Mouse (Mus musculus): Measurements from ENCODE around the gene Ifnl3. TPM values are rescaled to one million over a fixed set of nuclear protein-coding genes. Genes with fewer than 3 reads are reported as not detected.
A peak's percentile ranks its signal among the peaks of the same experiment; 100 is the strongest.
"Not testable (repeated sequence)": the region's sequence is repeated elsewhere in the genome, so short reads cannot be mapped to it uniquely, and the experiment has no call there.

Ifnl3 gene
- not detected in 2 replicates for polyA plus RNA-seq (2016; fragmentation: Nextera tagmentation; extraction: Ambion mirVana)

- not testable (repeated sequence) for ATAC-seq (ENCODE audit: low FRiP score); H3K9ac ChIP-seq
- WGBS, result 72% methylated on average over 5 of the region's 6 CpGs
These were observed at the start of gene Ifnl3 for GRCm38 (mm10) chr7:28522536-28522935. Ifnl3 (plus strand) TSS chr7:28522836.

GRCm38 (mm10) chr7:28476191-28476590 is 46.4 kb upstream of the Ifnl3 start:
- no peaks in the 10 kb centered on the region for H3K9me3 ChIP-seq
- no peak for ATAC-seq (ENCODE audit: low FRiP score)
- no peak overlapping the region for H3K27ac ChIP-seq
- H3K4me1 ChIP-seq, result no peaks in the 10 kb centered on the region
- no peak overlapping the region for H3K4me2 ChIP-seq
- H3K27me3 ChIP-seq, result 0 out of 2 replicates have a peak, but pooled peaks cover 4% of the 10 kb centered on the region
- H3K4me3 ChIP-seq (replicated peaks), result no peak overlapping the region
- H3K9ac ChIP-seq, result no peak overlapping the region
- H3K36me3 ChIP-seq (replicated peaks), result no peaks in the 10 kb centered on the region
- WGBS, result 91% methylated on average over 6 of the region's 6 CpGs

More at GRCm38 (mm10) chr7:28522536-28522935, at the start of gene Ifnl3:
- H3K27me3 ChIP-seq; H3K4me3 ChIP-seq (replicated peaks); H3K4me1 ChIP-seq; H3K4me2 ChIP-seq; H3K27ac ChIP-seq; H3K9me3 ChIP-seq; H3K36me3 ChIP-seq (replicated peaks): not testable (repeated sequence)

GRCm38 (mm10) chr7:28477363-28477762 is 45.3 kb upstream of the Ifnl3 start:
- Histone ChIP-seq H3K4me3 (replicated peaks) (no peak overlapping the region), H3K9ac (no peak overlapping the region), H3K27me3 (0 out of 2 replicates have a peak, but pooled peaks cover 4% of the 10 kb centered on the region), H3K36me3 (replicated peaks) (no peaks in the 10 kb centered on the region), H3K4me1 (no peaks in the 10 kb centered on the region), H3K27ac (no peak overlapping the region), H3K9me3 (no peaks in the 10 kb centered on the region), H3K4me2 (no peak overlapping the region)
- no peak for ATAC-seq (ENCODE audit: low FRiP score)
- 85% methylated on average over 5 of the region's 5 CpGs for WGBS

- Histone ChIP-seq H3K36me3 (replicated peaks) (no peaks in the 10 kb centered on the region), H3K9ac (no peak overlapping the region), H3K4me3 (replicated peaks) (no peak overlapping the region), H3K4me2 (no peak overlapping the region), H3K9me3 (no peaks in the 10 kb centered on the region), H3K27me3 (0 out of 2 replicates have a peak, but pooled peaks cover 2% of the 10 kb centered on the region), H3K27ac (no peak overlapping the region), H3K4me1 (no peaks in the 10 kb centered on the region)
- no peak for ATAC-seq (ENCODE audit: low FRiP score)
- WGBS, result 9% methylated on average over 8 of the region's 8 CpGs
These were observed 43.8 kb upstream of the Ifnl3 start for GRCm38 (mm10) chr7:28478854-28479253.

GRCm38 (mm10) chr7:28482854-28483253 is 39.8 kb upstream of the Ifnl3 start:
- peaks cover 2% of the 10 kb centered on the region; the same call in 1 of the 2 replicates for H3K4me1 ChIP-seq
- 87% methylated on average over 11 of the region's 11 CpGs for WGBS
- ATAC-seq (ENCODE audit: low FRiP score), result no peak
- no peak overlapping the region for H3K27ac ChIP-seq
- no peak overlapping the region for H3K9ac ChIP-seq
- no peaks in the 10 kb centered on the region for H3K36me3 ChIP-seq (replicated peaks)
- peaks cover 17% of the 10 kb centered on the region for H3K27me3 ChIP-seq
- no peaks in the 10 kb centered on the region for H3K9me3 ChIP-seq
- no peak overlapping the region for H3K4me3 ChIP-seq (replicated peaks)
- H3K4me2 ChIP-seq, result no peak overlapping the region

GRCm38 (mm10) chr7:28484192-28484591 is 38.4 kb upstream of the Ifnl3 start:
- H3K4me3 ChIP-seq (replicated peaks), result no peak overlapping the region
- 52% methylated on average over 4 of the region's 4 CpGs for WGBS
- H3K4me1 ChIP-seq, result peaks cover 6% of the 10 kb centered on the region
- H3K4me2 ChIP-seq, result no peak overlapping the region
- H3K27me3 ChIP-seq, result peaks cover 29% of the 10 kb centered on the region
- ATAC-seq (ENCODE audit: low FRiP score), result no peak
- H3K9me3 ChIP-seq, result no peaks in the 10 kb centered on the region
- H3K9ac ChIP-seq, result no peak overlapping the region
- no peaks in the 10 kb centered on the region for H3K36me3 ChIP-seq (replicated peaks)
- no peak overlapping the region for H3K27ac ChIP-seq

- 4% methylated on average over 16 of the region's 16 CpGs for WGBS
These were observed 34.6 kb upstream of the Ifnl3 start for GRCm38 (mm10) chr7:28488030-28488491.

GRCm38 (mm10) chr7:28490410-28490809 is 32.2 kb upstream of the Ifnl3 start:
- ATAC-seq (ENCODE audit: low FRiP score), result no peak
- Histone ChIP-seq H3K36me3 (replicated peaks) (no peaks in the 10 kb centered on the region), H3K9me3 (no peaks in the 10 kb centered on the region), H3K9ac (no peak overlapping the region), H3K4me3 (replicated peaks) (no peak overlapping the region), H3K27me3 (peaks cover 25% of the 10 kb centered on the region), H3K4me1 (peaks cover 13% of the 10 kb centered on the region), H3K4me2 (peak overlapping the region; percentile 21), H3K27ac (no peak overlapping the region)
- WGBS, result 1% methylated on average over 10 of the region's 10 CpGs

More at GRCm38 (mm10) chr7:28488030-28488491, 34.6 kb upstream of the Ifnl3 start:
- Histone ChIP-seq H3K4me2 (peak overlapping the region; percentile 45), H3K9ac (no peak overlapping the region), H3K4me3 (replicated peaks) (peak overlapping the region; percentile 13), H3K36me3 (replicated peaks) (no peaks in the 10 kb centered on the region), H3K4me1 (peaks cover 9% of the 10 kb centered on the region), H3K9me3 (no peaks in the 10 kb centered on the region), H3K27me3 (peaks cover 29% of the 10 kb centered on the region), H3K27ac (no peak overlapping the region)
- no peak for ATAC-seq (ENCODE audit: low FRiP score)

GRCm38 (mm10) chr7:28490903-28491302 is 31.7 kb upstream of the Ifnl3 start:
- WGBS, result 31% methylated on average over 13 of the region's 14 CpGs
- Histone ChIP-seq H3K4me1 (peaks cover 13% of the 10 kb centered on the region), H3K36me3 (replicated peaks) (no peaks in the 10 kb centered on the region), H3K4me2 (peak overlapping the region; percentile 21; the same call in 1 of the 2 replicates), H3K27me3 (peaks cover 22% of the 10 kb centered on the region), H3K4me3 (replicated peaks) (no peak overlapping the region), H3K9me3 (no peaks in the 10 kb centered on the region), H3K27ac (no peak overlapping the region), H3K9ac (no peak overlapping the region)
- no peak for ATAC-seq (ENCODE audit: low FRiP score)

GRCm38 (mm10) chr7:28492310-28492709 is 30.3 kb upstream of the Ifnl3 start:
- Histone ChIP-seq H3K9ac (no peak overlapping the region), H3K36me3 (replicated peaks) (no peaks in the 10 kb centered on the region), H3K4me2 (no peak overlapping the region)

GRCm38 (mm10) chr7:28495426-28495825 is 27.2 kb upstream of the Ifnl3 start:
- Histone ChIP-seq H3K4me2 (no peak overlapping the region), H3K27ac (no peak overlapping the region), H3K4me1 (peaks cover 7% of the 10 kb centered on the region), H3K4me3 (replicated peaks) (no peak overlapping the region), H3K9ac (no peak overlapping the region), H3K27me3 (no peaks in the 10 kb centered on the region), H3K9me3 (no peaks in the 10 kb centered on the region), H3K36me3 (replicated peaks) (no peaks in the 10 kb centered on the region)
- no peak for ATAC-seq (ENCODE audit: low FRiP score)
- 69% methylated on average over 11 of the region's 11 CpGs for WGBS

More at GRCm38 (mm10) chr7:28492310-28492709, 30.3 kb upstream of the Ifnl3 start:
- Histone ChIP-seq H3K27ac (no peak overlapping the region), H3K9me3 (no peaks in the 10 kb centered on the region), H3K4me3 (replicated peaks) (no peak overlapping the region), H3K4me1 (peaks cover 13% of the 10 kb centered on the region), H3K27me3 (peaks cover 16% of the 10 kb centered on the region)
- no peak for ATAC-seq (ENCODE audit: low FRiP score)
- 83% methylated on average over 8 of the region's 8 CpGs for WGBS

- WGBS, result 9% methylated on average over 5 of the region's 5 CpGs
- H3K4me3 ChIP-seq (replicated peaks), result no peak overlapping the region
- no peak overlapping the region for H3K9ac ChIP-seq
- peaks cover 5% of the 10 kb centered on the region; the same call in 1 of the 2 replicates for H3K27me3 ChIP-seq
- no peak overlapping the region for H3K27ac ChIP-seq
- H3K36me3 ChIP-seq (replicated peaks), result no peaks in the 10 kb centered on the region
- peaks cover 6% of the 10 kb centered on the region; the same call in 1 of the 2 replicates for H3K9me3 ChIP-seq
- no peaks in the 10 kb centered on the region for H3K4me1 ChIP-seq
- no peak for ATAC-seq (ENCODE audit: low FRiP score)
- H3K4me2 ChIP-seq, result no peak overlapping the region
These were observed 17.1 kb upstream of the Ifnl3 start for GRCm38 (mm10) chr7:28505585-28505984.

GRCm38 (mm10) chr7:28509121-28509520 is 13.5 kb upstream of the Ifnl3 start:
- H3K4me2 ChIP-seq; H3K27me3 ChIP-seq; H3K4me3 ChIP-seq (replicated peaks); H3K9ac ChIP-seq; H3K4me1 ChIP-seq; ATAC-seq (ENCODE audit: low FRiP score); H3K27ac ChIP-seq; H3K36me3 ChIP-seq (replicated peaks); H3K9me3 ChIP-seq: not testable (repeated sequence)
- 78% methylated on average over 2 of the region's 2 CpGs for WGBS
